Mouse (Mus musculus): Measurements from ENCODE around the gene Dnah5. TPM values are rescaled to one million over a fixed set of nuclear protein-coding genes. Genes with fewer than 3 reads are reported as not detected.
"Not testable (repeated sequence)": the region's sequence is repeated elsewhere in the genome, so short reads cannot be mapped to it uniquely, and the experiment has no call there.

Dnah5 gene
- polyA plus RNA-seq, 1 experiment from 2014 or later = 0.21 TPM

DNA sequence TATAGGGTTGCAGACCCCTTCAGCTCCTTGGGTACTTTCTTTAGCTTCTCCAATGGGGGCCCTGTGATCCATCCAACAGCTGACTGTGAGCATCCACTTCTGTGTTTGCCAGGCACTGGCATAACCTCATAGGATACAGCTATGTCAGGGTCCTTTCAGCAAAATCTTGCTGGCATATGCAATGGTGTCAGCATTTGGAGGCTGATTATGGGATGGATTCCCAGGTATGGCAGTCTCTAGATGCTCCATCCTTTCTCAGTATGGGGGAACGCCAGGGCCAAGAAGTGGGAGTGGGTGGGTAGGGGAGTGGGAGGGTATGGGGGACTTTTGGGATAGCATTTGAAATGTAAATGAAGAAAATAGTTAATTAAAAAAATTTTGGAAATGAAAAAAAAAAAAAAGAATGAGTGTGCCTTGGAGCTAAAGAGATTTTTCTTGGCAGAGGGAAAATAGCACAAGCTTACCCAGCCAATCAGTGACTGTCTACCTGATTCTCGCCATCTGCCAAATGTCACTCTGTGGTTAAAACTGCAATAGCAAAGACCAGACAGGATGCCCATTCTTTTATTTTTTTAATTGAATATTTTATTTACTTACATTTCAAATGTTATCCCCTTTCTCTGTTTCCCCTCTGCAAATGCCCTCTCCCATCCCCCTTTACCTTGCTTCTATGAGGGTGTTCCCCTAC lies 257.7 kb downstream of the Dnah5 start:
- H3K4me1 ChIP-seq (ENCODE audit: control insufficient read depth, insufficient read depth, low read length); H3K9ac ChIP-seq (ENCODE audit: low read depth, low read length); H3K27ac ChIP-seq (ENCODE audit: low read length); H3K27me3 ChIP-seq (ENCODE audit: control insufficient read depth, insufficient read depth, low read depth, low read length); H3K4me2 ChIP-seq (ENCODE audit: low read length); ATAC-seq; H3K4me3 ChIP-seq (ENCODE audit: low read depth, low read length); H3K9me3 ChIP-seq (replicated peaks; ENCODE audit: control insufficient read depth, low read length, poor library complexity, severe bottlenecking); H3K36me3 ChIP-seq (ENCODE audit: control insufficient read depth, insufficient read depth, low read length): not testable (repeated sequence)
- WGBS = 96% methylated on average over 2 of the region's 2 CpGs

DNA sequence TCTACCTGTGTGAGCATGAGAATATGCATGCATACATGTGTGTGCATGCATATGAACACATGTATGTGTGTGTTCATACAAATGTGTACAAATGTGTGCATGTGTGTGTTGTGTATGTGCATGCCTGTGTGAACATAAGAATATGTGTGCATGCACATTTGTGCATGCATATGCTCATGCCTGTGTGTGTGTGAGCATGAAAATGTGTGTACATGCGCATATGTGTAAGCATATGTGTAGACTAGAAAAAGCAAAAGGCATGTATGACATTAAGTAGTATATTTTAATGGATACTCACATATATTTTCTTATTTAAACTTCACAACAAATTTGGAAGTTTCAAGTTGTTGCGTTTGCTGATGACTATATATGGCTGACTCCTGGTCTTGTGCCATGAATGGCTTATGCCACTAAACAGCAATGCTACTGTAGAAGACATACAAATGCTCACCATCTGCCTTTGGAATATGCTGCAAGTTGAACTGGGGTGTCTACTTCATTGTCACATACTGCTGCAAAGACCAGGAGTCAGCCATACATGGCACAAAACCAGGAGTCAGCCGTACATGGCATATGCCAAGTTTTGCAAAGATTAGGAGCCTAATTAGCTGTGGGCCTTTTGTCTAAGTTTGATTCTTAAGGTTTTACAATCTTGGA lies 263.2 kb downstream of the Dnah5 start:
- ATAC-seq = no peak
- 96% methylated on average over 3 of the region's 3 CpGs for WGBS
- Histone ChIP-seq H3K4me3 (ENCODE audit: low read depth, low read length) (no peak overlapping the region), H3K4me1 (ENCODE audit: control insufficient read depth, insufficient read depth, low read length) (no peaks in the 10 kb centered on the region), H3K27ac (ENCODE audit: low read length) (no peak overlapping the region), H3K9me3 (replicated peaks; ENCODE audit: control insufficient read depth, low read length, poor library complexity, severe bottlenecking) (no peaks in the 10 kb centered on the region), H3K9ac (ENCODE audit: low read depth, low read length) (no peak overlapping the region), H3K27me3 (ENCODE audit: control insufficient read depth, insufficient read depth, low read depth, low read length) (no peaks in the 10 kb centered on the region), H3K36me3 (ENCODE audit: control insufficient read depth, insufficient read depth, low read length) (no peaks in the 10 kb centered on the region), H3K4me2 (ENCODE audit: low read length) (no peak overlapping the region)

DNA sequence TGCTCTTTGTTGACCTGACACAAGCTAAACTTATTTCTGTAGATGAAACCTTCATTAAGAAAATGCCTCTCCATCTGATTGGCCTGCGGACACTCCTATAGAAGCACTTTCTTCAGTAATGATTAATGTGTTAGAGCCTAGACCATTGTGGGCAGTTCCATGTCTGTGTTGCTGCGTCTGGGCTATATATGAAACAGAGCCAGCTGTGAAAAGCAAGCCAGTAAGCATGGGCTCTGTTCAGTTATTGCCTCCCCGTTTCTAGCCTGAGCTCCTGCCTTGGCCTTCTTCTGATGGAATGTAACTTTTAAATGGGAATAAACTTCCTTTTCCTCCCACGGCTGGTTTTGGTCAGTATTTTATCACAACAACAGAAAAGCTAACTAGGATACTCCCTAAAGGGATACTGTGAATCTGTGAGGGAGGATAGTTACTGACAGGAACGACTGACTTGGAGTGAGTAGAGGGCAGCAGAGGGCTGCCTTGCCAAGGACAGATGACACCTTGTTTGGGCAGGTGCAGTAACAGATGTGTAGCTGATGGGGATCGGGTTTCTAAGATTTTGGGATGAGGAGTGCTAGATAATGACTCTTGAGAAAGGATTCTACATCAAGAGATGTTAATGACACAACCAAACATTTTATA lies 270.3 kb downstream of the Dnah5 start:
- Histone ChIP-seq H3K27ac (ENCODE audit: low read length) (no peak overlapping the region), H3K4me3 (ENCODE audit: low read depth, low read length) (no peak overlapping the region), H3K4me1 (ENCODE audit: control insufficient read depth, insufficient read depth, low read length) (no peaks in the 10 kb centered on the region), H3K4me2 (ENCODE audit: low read length) (no peak overlapping the region), H3K9ac (ENCODE audit: low read depth, low read length) (no peak overlapping the region), H3K36me3 (ENCODE audit: control insufficient read depth, insufficient read depth, low read length) (no peaks in the 10 kb centered on the region), H3K27me3 (ENCODE audit: control insufficient read depth, insufficient read depth, low read depth, low read length) (no peaks in the 10 kb centered on the region), H3K9me3 (replicated peaks; ENCODE audit: control insufficient read depth, low read length, poor library complexity, severe bottlenecking) (no peaks in the 10 kb centered on the region)
- WGBS = 79% methylated on average over 6 of the region's 6 CpGs
- no peak for ATAC-seq

DNA sequence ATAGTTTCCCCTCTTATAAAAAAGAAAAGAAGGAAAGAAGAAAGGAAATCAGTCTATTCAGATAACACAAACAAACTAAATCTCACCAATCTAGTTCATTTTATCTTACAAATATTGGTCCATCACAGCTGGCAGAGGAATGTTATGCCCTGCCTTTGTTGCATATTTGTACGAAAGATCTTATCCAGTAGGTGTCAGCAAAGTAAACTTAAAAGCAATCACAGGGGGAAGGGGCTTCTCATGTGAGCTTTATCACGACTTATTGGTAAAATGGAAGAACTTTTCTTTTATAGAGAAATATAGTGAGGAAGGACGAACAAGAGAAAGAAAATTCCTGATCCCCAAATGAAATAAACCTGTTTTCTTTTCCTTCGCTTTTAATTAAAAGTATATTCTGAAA lies 299.3 kb downstream of the Dnah5 start:
- no peak overlapping the region for H3K9ac ChIP-seq (ENCODE audit: low read depth, low read length)
- H3K27ac ChIP-seq (ENCODE audit: low read length) = no peak overlapping the region
- no peaks in the 10 kb centered on the region for H3K4me1 ChIP-seq (ENCODE audit: control insufficient read depth, insufficient read depth, low read length)
- no peaks in the 10 kb centered on the region for H3K36me3 ChIP-seq (ENCODE audit: control insufficient read depth, insufficient read depth, low read length)
- H3K4me2 ChIP-seq (ENCODE audit: low read length) = no peak overlapping the region
- no peaks in the 10 kb centered on the region for H3K27me3 ChIP-seq (ENCODE audit: control insufficient read depth, insufficient read depth, low read depth, low read length)
- no peak overlapping the region for H3K4me3 ChIP-seq (ENCODE audit: low read depth, low read length)
- ATAC-seq = no peak
- H3K9me3 ChIP-seq (replicated peaks; ENCODE audit: control insufficient read depth, low read length, poor library complexity, severe bottlenecking) = no peaks in the 10 kb centered on the region; the same call in 1 of the 2 replicates
- WGBS = 45% methylated on average over 4 of the region's 4 CpGs

DNA sequence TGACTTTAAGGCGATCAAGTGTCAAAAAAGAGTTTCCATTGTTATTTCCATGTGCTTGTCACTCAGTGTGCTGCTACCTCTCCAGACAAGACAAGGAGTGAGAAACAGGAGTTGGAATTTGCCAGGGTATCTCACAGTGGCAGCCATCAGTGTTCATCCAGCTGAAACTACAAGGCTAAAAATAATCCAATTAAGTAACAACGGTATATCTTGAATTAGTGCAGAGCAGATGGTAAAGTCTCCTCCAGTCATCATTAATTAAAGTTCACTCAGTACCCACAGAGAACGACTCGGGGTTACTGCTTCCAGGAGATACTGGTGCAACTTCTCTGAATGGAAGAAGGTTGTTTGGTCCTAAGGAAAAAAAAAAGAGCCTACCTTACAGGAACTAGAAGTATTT lies 311.6 kb downstream of the Dnah5 start:
- H3K9me3 ChIP-seq (replicated peaks; ENCODE audit: control insufficient read depth, low read length, poor library complexity, severe bottlenecking) = no peaks in the 10 kb centered on the region
- H3K4me3 ChIP-seq (ENCODE audit: low read depth, low read length) = no peak overlapping the region
- no peaks in the 10 kb centered on the region for H3K36me3 ChIP-seq (ENCODE audit: control insufficient read depth, insufficient read depth, low read length)
- no peaks in the 10 kb centered on the region for H3K27me3 ChIP-seq (ENCODE audit: control insufficient read depth, insufficient read depth, low read depth, low read length)
- H3K4me2 ChIP-seq (ENCODE audit: low read length) = no peak overlapping the region
- no peak overlapping the region for H3K9ac ChIP-seq (ENCODE audit: low read depth, low read length)
- WGBS = 64% methylated on average over 4 of the region's 4 CpGs
- no peaks in the 10 kb centered on the region for H3K4me1 ChIP-seq (ENCODE audit: control insufficient read depth, insufficient read depth, low read length)
- ATAC-seq = no peak
- H3K27ac ChIP-seq (ENCODE audit: low read length) = no peak overlapping the region

Other genes with a start within 250 kb of the Dnah5 start
- 37.5 and 45.9 TPM in 2 replicates for gene Trio, start 177.9 kb upstream of the Dnah5 start, polyA plus RNA-seq (2015; fragmentation: Nextera tagmentation; extraction: Ambion mirVana)